Mouse (Mus musculus) heart, postnatal 25 days (tissue): ENCODE data around the gene Vdr. TPM values are rescaled to one million over a fixed set of nuclear protein-coding genes. Genes with fewer than 3 reads are reported as not detected.

Source experiments
- DNase-seq: peaks from one replicate; pipeline ENCODE4 v3.0.0; 2022; ENCODE audit warnings: low spot score
- intact Hi-C: fragments of 180-260 bp; cut with DNase I; formaldehyde crosslinking; loops from one replicate; pipeline ENCODE4 v1.15.1; 2025
- total RNA-seq, 2 experiments: library from RNA; stranded (reverse); gene quantifications; 2 replicates each; pipeline ENCODE4 v1.2.3; 2021

The Vdr gene
- total RNA-seq = 1 to 10 TPM; 1.5 to 2.5 TPM

- no peak for DNase-seq
- intact Hi-C loops = no loop called here
Observed at GRCm38 (mm10) chr15:97910530-97910929, at the start of gene Vdr. Vdr (minus strand) TSS chr15:97910630.

GRCm38 (mm10) chr15:97956416-97956815 is 46.0 kb upstream of the Vdr start:
- no peak for DNase-seq
- intact Hi-C loops = no loop called here

GRCm38 (mm10) chr15:97955742-97956141 is 45.3 kb upstream of the Vdr start:
- no peak for DNase-seq

GRCm38 (mm10) chr15:97955286-97955685 is 44.9 kb upstream of the Vdr start:
- no peak for DNase-seq
- intact Hi-C loops = no loop called here

More at GRCm38 (mm10) chr15:97955742-97956141, 45.3 kb upstream of the Vdr start:
- intact Hi-C loops = no loop called here

GRCm38 (mm10) chr15:97954671-97955070 is 44.2 kb upstream of the Vdr start:
- DNase-seq = no peak
- intact Hi-C loops = loop anchor here (5.0 kb wide), 4 partner anchors 162 to 287 kb away; partner anchors contain the start of gene Slc48a1

- intact Hi-C loops = loop anchor here (2.0 to 5.0 kb wide), 6 partner anchors 82 to 286 kb away; partner anchors contain the start of gene Slc48a1
- DNase-seq = no peak
Observed at GRCm38 (mm10) chr15:97952889-97953189, 42.4 kb upstream of the Vdr start.

GRCm38 (mm10) chr15:97952137-97952888 is 41.9 kb upstream of the Vdr start:
- intact Hi-C loops = loop anchor here (2.0 to 5.0 kb wide), 6 partner anchors 82 to 285 kb away; partner anchors contain the start of gene Slc48a1

GRCm38 (mm10) chr15:97950240-97950639 is 39.8 kb upstream of the Vdr start:
- DNase-seq = no peak
- intact Hi-C loops = loop anchor here (5.0 kb wide), 4 partner anchors 158 to 283 kb away; partner anchors contain the start of gene Slc48a1

More at GRCm38 (mm10) chr15:97952137-97952888, 41.9 kb upstream of the Vdr start:
- DNase-seq = no peak

GRCm38 (mm10) chr15:97949706-97950105 is 39.3 kb upstream of the Vdr start:
- DNase-seq = no peak
- intact Hi-C loops = loop anchor here (5.0 kb wide), 4 partner anchors 157 to 282 kb away; partner anchors contain the start of gene Slc48a1

- intact Hi-C loops = no loop called here
- DNase-seq = no peak
Observed at GRCm38 (mm10) chr15:97948720-97949119, 38.3 kb upstream of the Vdr start.

- intact Hi-C loops = no loop called here
- DNase-seq = no peak
Observed at GRCm38 (mm10) chr15:97945656-97946315, 35.4 kb upstream of the Vdr start.

GRCm38 (mm10) chr15:97944919-97945574 is 34.6 kb upstream of the Vdr start:
- intact Hi-C loops = no loop called here

GRCm38 (mm10) chr15:97943356-97943755 is 32.9 kb upstream of the Vdr start:
- no peak for DNase-seq
- intact Hi-C loops = no loop called here

More at GRCm38 (mm10) chr15:97944919-97945574, 34.6 kb upstream of the Vdr start:
- DNase-seq = no peak

GRCm38 (mm10) chr15:97942538-97942937 is 32.1 kb upstream of the Vdr start:
- intact Hi-C loops = no loop called here
- no peak for DNase-seq

- no peak for DNase-seq
- intact Hi-C loops = no loop called here
Observed at GRCm38 (mm10) chr15:97941306-97941705, 30.9 kb upstream of the Vdr start.

GRCm38 (mm10) chr15:97940088-97940487 is 29.7 kb upstream of the Vdr start:
- intact Hi-C loops = no loop called here
- no peak for DNase-seq

GRCm38 (mm10) chr15:97938580-97938979 is 28.1 kb upstream of the Vdr start:
- DNase-seq = no peak
- intact Hi-C loops = no loop called here

GRCm38 (mm10) chr15:97932441-97932840 is 22.0 kb upstream of the Vdr start:
- intact Hi-C loops = no loop called here
- no peak for DNase-seq

GRCm38 (mm10) chr15:97929259-97929824 is 18.9 kb upstream of the Vdr start:
- intact Hi-C loops = no loop called here
- no peak for DNase-seq

- intact Hi-C loops = no loop called here
- DNase-seq = no peak
Observed at GRCm38 (mm10) chr15:97927821-97928220, 17.4 kb upstream of the Vdr start.
